Mouse (Mus musculus): ENCODE results near the gene Rtn3. TPM values are rescaled to one million over a fixed set of nuclear protein-coding genes. Genes with fewer than 3 reads are reported as not detected.

Gene Rtn3
- polyA plus RNA-seq, 1 experiment from 2014 or later: 268 TPM

DNA sequence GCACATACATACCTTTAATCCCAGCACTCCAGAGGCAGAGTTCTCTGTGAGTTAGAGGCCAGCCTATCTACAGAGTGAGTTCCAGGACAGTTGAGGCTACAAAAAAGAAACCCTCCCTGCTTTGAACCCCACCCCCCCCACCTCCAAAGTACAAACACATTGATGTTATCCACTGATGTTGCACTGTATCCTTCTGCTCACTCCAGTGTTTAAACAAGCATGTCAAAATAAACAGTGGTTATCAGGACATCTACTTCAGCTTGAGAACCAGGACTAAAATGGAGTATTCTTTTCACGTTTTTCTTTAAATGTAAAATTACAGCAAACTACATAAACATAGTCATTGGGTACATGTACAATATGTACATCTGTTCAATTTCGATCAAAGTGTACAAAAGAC, 38.0 kb downstream of the Rtn3 start:
- ATAC-seq (replicated peaks; ENCODE audit: low FRiP score) (no peak), DNase-seq (ENCODE audit: low spot score) (no peak)
- Histone ChIP-seq H3K4me2 (ENCODE audit: low read depth, low read length, severe bottlenecking) (no peak overlapping the region), H3K4me3 (ENCODE audit: low read depth, low read length) (no peak overlapping the region), H3K27ac (ENCODE audit: low read depth, low read length) (no peak overlapping the region), H3K9ac (ENCODE audit: low read length) (no peak overlapping the region), H3K4me1 (replicated peaks; ENCODE audit: control insufficient read depth, insufficient read depth, low read length) (peaks cover 4% of the 10 kb centered on the region; the same call in 1 of the 2 replicates), H3K9me3 (ENCODE audit: control insufficient read depth, low read length) (no peaks in the 10 kb centered on the region), H3K27me3 (ENCODE audit: control insufficient read depth, insufficient read depth, low read length) (no peaks in the 10 kb centered on the region), H3K36me3 (ENCODE audit: control insufficient read depth, insufficient read depth, low read length) (no peaks in the 10 kb centered on the region; the same call in 1 of the 2 replicates)
- 89% methylated on average over 2 of the region's 2 CpGs for WGBS

- no peaks in the 10 kb centered on the region for H3K27me3 ChIP-seq (ENCODE audit: control insufficient read depth, insufficient read depth, low read length)
- 72% methylated on average over 14 of the region's 14 CpGs for WGBS
- H3K36me3 ChIP-seq (ENCODE audit: control insufficient read depth, insufficient read depth, low read length): no peaks in the 10 kb centered on the region; the same call in 1 of the 2 replicates
- peaks cover 4% of the 10 kb centered on the region; the same call in 1 of the 2 replicates for H3K4me1 ChIP-seq (replicated peaks; ENCODE audit: control insufficient read depth, insufficient read depth, low read length)
- ATAC-seq (replicated peaks; ENCODE audit: low FRiP score): peak; percentile 60; the same call in 1 of the 2 replicates
- H3K9me3 ChIP-seq (ENCODE audit: control insufficient read depth, low read length): no peaks in the 10 kb centered on the region
- H3K4me2 ChIP-seq (ENCODE audit: low read depth, low read length, severe bottlenecking): no peak overlapping the region
- DNase-seq (ENCODE audit: low spot score): peak; percentile 59
- no peak overlapping the region for H3K9ac ChIP-seq (ENCODE audit: low read length)
- no peak overlapping the region for H3K4me3 ChIP-seq (ENCODE audit: low read depth, low read length)
- H3K27ac ChIP-seq (ENCODE audit: low read depth, low read length): no peak overlapping the region
These were observed 41.6 kb downstream of the Rtn3 start for GRCm38 (mm10) chr19:7441493-7441892.

- H3K27me3 ChIP-seq (ENCODE audit: control insufficient read depth, insufficient read depth, low read length): no peaks in the 10 kb centered on the region
- peaks cover 4% of the 10 kb centered on the region; the same call in 1 of the 2 replicates for H3K4me1 ChIP-seq (replicated peaks; ENCODE audit: control insufficient read depth, insufficient read depth, low read length)
- H3K9ac ChIP-seq (ENCODE audit: low read length): no peak overlapping the region
- DNase-seq (ENCODE audit: low spot score) (no peak), ATAC-seq (replicated peaks; ENCODE audit: low FRiP score) (no peak)
- no peak overlapping the region for H3K4me2 ChIP-seq (ENCODE audit: low read depth, low read length, severe bottlenecking)
- H3K27ac ChIP-seq (ENCODE audit: low read depth, low read length): no peak overlapping the region
- peaks cover 2% of the 10 kb centered on the region; the same call in 1 of the 2 replicates for H3K36me3 ChIP-seq (ENCODE audit: control insufficient read depth, insufficient read depth, low read length)
- no peaks in the 10 kb centered on the region for H3K9me3 ChIP-seq (ENCODE audit: control insufficient read depth, low read length)
- H3K4me3 ChIP-seq (ENCODE audit: low read depth, low read length): no peak overlapping the region
These were observed 44.8 kb downstream of the Rtn3 start for GRCm38 (mm10) chr19:7438295-7438694.

GRCm38 (mm10) chr19:7436061-7436970, 46.8 kb downstream of the Rtn3 start:
- H3K9me3 ChIP-seq (ENCODE audit: control insufficient read depth, low read length): no peaks in the 10 kb centered on the region
- H3K4me1 ChIP-seq (replicated peaks; ENCODE audit: control insufficient read depth, insufficient read depth, low read length): peaks cover 2% of the 10 kb centered on the region; the same call in 1 of the 2 replicates
- H3K4me2 ChIP-seq (ENCODE audit: low read depth, low read length, severe bottlenecking): no peak overlapping the region
- 79% methylated on average over 5 of the region's 5 CpGs for WGBS
- H3K36me3 ChIP-seq (ENCODE audit: control insufficient read depth, insufficient read depth, low read length): peaks cover 5% of the 10 kb centered on the region
- H3K9ac ChIP-seq (ENCODE audit: low read length): no peak overlapping the region
- no peak overlapping the region for H3K27ac ChIP-seq (ENCODE audit: low read depth, low read length)
- DNase-seq (ENCODE audit: low spot score): no peak
- H3K4me3 ChIP-seq (ENCODE audit: low read depth, low read length): no peak overlapping the region
- no peak for ATAC-seq (replicated peaks; ENCODE audit: low FRiP score)
- H3K27me3 ChIP-seq (ENCODE audit: control insufficient read depth, insufficient read depth, low read length): no peaks in the 10 kb centered on the region

DNA sequence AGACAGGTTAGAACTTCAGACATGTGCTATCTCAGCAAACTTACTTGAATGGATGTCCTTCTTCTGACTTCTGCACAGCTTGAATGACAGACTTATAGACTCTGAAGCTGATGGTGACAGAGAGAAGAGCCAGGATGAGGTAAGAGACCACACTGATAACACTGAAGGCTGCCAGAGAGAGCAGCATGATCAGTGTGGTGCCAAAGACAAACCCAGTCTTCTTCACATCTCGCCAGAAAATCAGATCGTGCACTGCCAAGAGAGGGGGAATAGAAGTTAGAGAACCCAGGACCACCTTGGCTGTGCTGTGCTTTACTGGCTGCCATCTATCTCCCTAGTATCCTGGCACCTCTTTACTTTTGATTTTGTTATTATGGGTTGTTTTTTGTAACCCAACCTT, 48.2 kb downstream of the Rtn3 start:
- H3K9me3 ChIP-seq (ENCODE audit: control insufficient read depth, low read length): no peaks in the 10 kb centered on the region
- H3K4me3 ChIP-seq (ENCODE audit: low read depth, low read length): no peak overlapping the region
- H3K4me1 ChIP-seq (replicated peaks; ENCODE audit: control insufficient read depth, insufficient read depth, low read length): no peaks in the 10 kb centered on the region
- no peaks in the 10 kb centered on the region for H3K27me3 ChIP-seq (ENCODE audit: control insufficient read depth, insufficient read depth, low read length)
- 86% methylated on average over 2 of the region's 2 CpGs for WGBS
- no peak overlapping the region for H3K9ac ChIP-seq (ENCODE audit: low read length)
- peaks cover 13% of the 10 kb centered on the region for H3K36me3 ChIP-seq (ENCODE audit: control insufficient read depth, insufficient read depth, low read length)
- no peak overlapping the region for H3K27ac ChIP-seq (ENCODE audit: low read depth, low read length)
- no peak overlapping the region for H3K4me2 ChIP-seq (ENCODE audit: low read depth, low read length, severe bottlenecking)
- no peak for DNase-seq (ENCODE audit: low spot score)
- ATAC-seq (replicated peaks; ENCODE audit: low FRiP score): no peak

DNA sequence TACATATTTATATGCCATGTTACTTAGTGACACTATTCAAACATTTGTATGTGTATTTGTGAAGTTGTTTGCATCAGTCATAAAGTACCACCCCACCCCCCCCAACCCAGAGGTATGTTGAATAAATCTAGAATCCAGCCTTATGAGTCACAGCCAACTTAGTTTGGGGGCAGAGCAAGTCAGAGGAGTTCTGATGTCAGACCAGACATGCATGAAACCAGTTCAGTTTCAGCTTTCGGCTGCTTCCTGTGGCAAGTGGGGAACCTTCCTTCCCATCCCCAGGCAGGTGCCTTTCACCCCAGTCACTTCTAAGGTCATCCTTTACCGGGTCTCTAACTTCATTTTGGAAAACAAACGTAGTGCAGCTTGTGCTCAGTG, 57.7 kb downstream of the Rtn3 start:
- Histone ChIP-seq H3K4me2 (ENCODE audit: low read depth, low read length, severe bottlenecking) (no peak overlapping the region), H3K4me1 (replicated peaks; ENCODE audit: control insufficient read depth, insufficient read depth, low read length) (peaks cover 30% of the 10 kb centered on the region), H3K27ac (ENCODE audit: low read depth, low read length) (no peak overlapping the region), H3K27me3 (ENCODE audit: control insufficient read depth, insufficient read depth, low read length) (no peaks in the 10 kb centered on the region), H3K9me3 (ENCODE audit: control insufficient read depth, low read length) (no peaks in the 10 kb centered on the region), H3K36me3 (ENCODE audit: control insufficient read depth, insufficient read depth, low read length) (peaks cover 10% of the 10 kb centered on the region), H3K9ac (ENCODE audit: low read length) (no peak overlapping the region), H3K4me3 (ENCODE audit: low read depth, low read length) (no peak overlapping the region)
- no peak for DNase-seq (ENCODE audit: low spot score)
- 66% methylated on average over 3 of the region's 3 CpGs for WGBS
- no peak for ATAC-seq (replicated peaks; ENCODE audit: low FRiP score)

DNA sequence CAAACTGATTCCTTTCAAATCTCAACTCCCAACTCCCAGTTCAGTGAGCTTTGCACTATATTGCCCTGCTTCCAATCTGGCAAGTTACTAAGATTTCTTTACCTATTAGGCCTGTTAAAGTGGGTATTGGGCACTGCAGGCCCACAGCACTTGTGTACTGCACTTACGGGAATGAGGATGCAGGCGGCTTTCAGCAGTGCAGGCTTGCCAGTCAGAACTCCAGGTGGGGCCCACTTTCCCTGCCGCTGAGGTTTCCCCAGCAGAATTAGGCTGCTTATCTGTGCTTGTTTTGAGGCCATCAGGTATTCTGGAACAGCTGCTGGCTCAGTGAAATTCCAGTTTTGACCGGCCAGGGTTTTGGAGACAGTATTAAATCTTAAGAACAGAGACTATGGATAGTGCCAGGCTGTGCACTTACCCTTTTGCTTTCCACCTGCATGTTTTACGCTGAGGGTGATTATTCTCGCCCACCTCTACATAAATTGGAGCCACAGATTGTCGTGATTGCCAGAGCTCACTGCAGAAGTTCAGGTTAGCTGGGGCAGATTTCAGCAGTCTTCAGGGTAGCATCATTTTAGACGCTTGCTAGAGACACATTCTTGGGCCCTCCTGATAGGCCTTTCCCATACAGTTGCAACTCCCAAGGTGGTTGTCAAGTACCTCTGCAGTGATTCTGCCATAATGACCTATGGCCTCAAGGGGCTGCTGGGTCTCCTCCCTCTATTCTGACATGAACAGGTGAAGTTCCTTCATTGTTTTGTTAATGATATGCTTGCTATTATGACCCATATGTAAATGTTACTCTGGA, 58.3 kb downstream of the Rtn3 start:
- 65% methylated on average over 8 of the region's 8 CpGs for WGBS
- H3K4me3 ChIP-seq (ENCODE audit: low read depth, low read length): no peak overlapping the region
- H3K27me3 ChIP-seq (ENCODE audit: control insufficient read depth, insufficient read depth, low read length): no peaks in the 10 kb centered on the region
- peaks cover 36% of the 10 kb centered on the region for H3K4me1 ChIP-seq (replicated peaks; ENCODE audit: control insufficient read depth, insufficient read depth, low read length)
- no peaks in the 10 kb centered on the region for H3K9me3 ChIP-seq (ENCODE audit: control insufficient read depth, low read length)
- peaks cover 10% of the 10 kb centered on the region for H3K36me3 ChIP-seq (ENCODE audit: control insufficient read depth, insufficient read depth, low read length)
- DNase-seq (ENCODE audit: low spot score) (peak; percentile 62), ATAC-seq (replicated peaks; ENCODE audit: low FRiP score) (no peak)
- no peak overlapping the region for H3K4me2 ChIP-seq (ENCODE audit: low read depth, low read length, severe bottlenecking)
- no peak overlapping the region for H3K27ac ChIP-seq (ENCODE audit: low read depth, low read length)
- H3K9ac ChIP-seq (ENCODE audit: low read length): no peak overlapping the region

DNA sequence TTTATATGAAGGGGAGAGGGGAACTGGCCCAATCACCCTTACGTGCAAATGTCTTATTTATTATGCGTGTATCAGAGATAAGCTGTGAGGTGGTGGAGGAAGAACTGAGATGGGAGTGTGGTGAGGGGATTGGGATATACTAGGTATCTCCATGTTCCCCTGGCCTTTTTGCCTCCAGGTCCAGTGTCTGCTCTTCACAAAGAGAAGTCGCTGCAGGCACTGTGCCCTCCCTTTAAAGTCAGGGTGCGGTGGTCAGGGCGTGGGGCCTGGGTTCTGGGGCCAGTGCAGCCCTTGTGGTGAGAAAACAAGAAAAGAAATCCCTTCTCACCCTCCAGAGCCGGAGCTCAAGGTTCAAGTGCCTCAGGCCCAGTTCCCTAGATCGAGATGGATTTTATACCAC, 59.0 kb downstream of the Rtn3 start:
- Histone ChIP-seq H3K36me3 (ENCODE audit: control insufficient read depth, insufficient read depth, low read length) (peaks cover 10% of the 10 kb centered on the region), H3K9ac (ENCODE audit: low read length) (no peak overlapping the region), H3K9me3 (ENCODE audit: control insufficient read depth, low read length) (no peaks in the 10 kb centered on the region), H3K27ac (ENCODE audit: low read depth, low read length) (no peak overlapping the region), H3K4me3 (ENCODE audit: low read depth, low read length) (no peak overlapping the region), H3K4me2 (ENCODE audit: low read depth, low read length, severe bottlenecking) (no peak overlapping the region), H3K27me3 (ENCODE audit: control insufficient read depth, insufficient read depth, low read length) (no peaks in the 10 kb centered on the region), H3K4me1 (replicated peaks; ENCODE audit: control insufficient read depth, insufficient read depth, low read length) (peaks cover 43% of the 10 kb centered on the region)
- ATAC-seq (replicated peaks; ENCODE audit: low FRiP score) (no peak), DNase-seq (ENCODE audit: low spot score) (no peak)
- 63% methylated on average over 7 of the region's 7 CpGs for WGBS
